24 mouse cellular contexts compared by ENCODE assay signal in the genomic region with DNA sequence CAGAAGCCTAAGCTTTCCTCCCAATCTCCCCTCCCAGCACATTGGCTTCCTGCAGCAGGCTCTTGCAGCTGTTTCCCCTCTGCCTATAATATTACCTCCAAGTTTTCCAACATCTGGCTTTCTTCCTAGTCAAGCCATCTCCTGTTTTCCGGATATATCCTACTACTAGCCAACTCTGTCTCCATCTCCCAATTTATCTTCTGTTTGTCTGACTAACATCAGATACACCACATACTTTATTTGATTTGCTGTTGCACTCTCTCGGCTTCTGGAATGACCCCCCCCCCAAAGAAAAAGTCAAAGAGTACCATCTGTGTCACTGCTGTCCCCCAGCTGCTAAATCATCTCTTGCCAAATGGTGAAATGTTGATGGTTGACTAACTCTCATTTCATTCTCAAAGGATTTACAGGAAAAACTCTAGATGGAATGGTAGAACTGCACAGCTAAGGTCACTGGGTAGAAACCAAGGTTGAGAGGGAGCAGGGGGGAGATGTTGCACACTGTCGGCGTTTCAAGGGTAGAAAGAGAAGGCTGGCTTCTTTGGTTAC. TPM values are rescaled to one million over a fixed set of nuclear protein-coding genes. Genes with fewer than 3 reads are reported as not detected.
DNase-seq lines count a peak whose midpoint lies in the region; ATAC-seq and TF ChIP-seq lines count a peak whose summit lies in the region.
"Had no signal": no experiment of that assay in that cellular context is flagged by ENCODE, and none has a peak within 500 bp of the region (broad histone marks: within the 10 kb centered on the region; RNA-seq: fewer than 3 reads in every experiment).

No protein-coding gene starts in this region.

- no peak for DNase-seq in kidney, postnatal 14 days
- peak; percentile 73 to 77 for DNase-seq in heart, adult 9 months (ENCODE audit: low spot score in 2 of 2)
- DNase-seq in lung, postnatal 0 days (ENCODE audit: low spot score): peak; percentile 89
- DNase-seq in ovary, adult 18-20 months (ENCODE audit: low spot score): no peak
- DNase-seq: adrenal gland, postnatal 25 days; cerebellum, adult 9-10 months; gastrocnemius, postnatal 36 days; kidney, adult 2 months; right cerebral cortex, postnatal 25 days; thymus, postnatal 36 days had no signal

- TF ChIP-seq EP300 in lung, postnatal 0 days (IDR thresholded peaks at IDR 0.05): no peak

- no peaks in the 10 kb centered on the region for H3K36me3 ChIP-seq in kidney, embryonic 15.5 days
- 0 out of 2 replicates have a peak, but pooled peaks cover 4% of the 10 kb centered on the region for H3K36me3 ChIP-seq in lung, postnatal 0 days (ENCODE audit: insufficient read depth, low read length)
- H3K36me3 ChIP-seq: embryonic facial prominence, embryonic 15.5 days; midbrain, embryonic 12.5 days; neural tube, embryonic 13.5 days had no signal

- H3K9me3 ChIP-seq in kidney, embryonic 15.5 days (replicated peaks): no peaks in the 10 kb centered on the region
- no peaks in the 10 kb centered on the region for H3K9me3 ChIP-seq in lung, postnatal 0 days (ENCODE audit: low read length)
- H3K9me3 ChIP-seq: embryonic facial prominence, embryonic 15.5 days; midbrain, embryonic 12.5 days; neural tube, embryonic 13.5 days had no signal

- 32% methylated on average over 4 of the region's 4 CpGs for WGBS in kidney, embryonic 15.5 days
- WGBS in lung, postnatal 0 days: 43% methylated on average over 4 of the region's 4 CpGs

- no peak overlapping the region for H3K4me3 ChIP-seq in kidney, embryonic 15.5 days (replicated peaks)
- H3K4me3 ChIP-seq in brown adipose tissue, adult 24 weeks (ENCODE audit: insufficient read depth, low read depth, low read length): no peak overlapping the region
- no peak overlapping the region for H3K4me3 ChIP-seq in lung, postnatal 0 days (ENCODE audit: low read depth, low read length)
- H3K4me3 ChIP-seq: embryonic facial prominence, embryonic 15.5 days; midbrain, embryonic 12.5 days; neural tube, embryonic 13.5 days had no signal

- peaks cover 13% of the 10 kb centered on the region; the same call in 1 of the 2 replicates for H3K4me1 ChIP-seq in kidney, embryonic 15.5 days
- H3K4me1 ChIP-seq in brown adipose tissue, adult 24 weeks (ENCODE audit: control insufficient read depth, insufficient read depth, insufficient read length, low read length): no peaks in the 10 kb centered on the region
- H3K4me1 ChIP-seq in lung, postnatal 0 days (ENCODE audit: insufficient read depth, low read depth, low read length): no peaks in the 10 kb centered on the region
- H3K4me1 ChIP-seq: embryonic facial prominence, embryonic 15.5 days; midbrain, embryonic 12.5 days; neural tube, embryonic 13.5 days had no signal

- ATAC-seq in kidney, embryonic 15.5 days (replicated peaks; ENCODE audit: low FRiP score): peak; percentile 29; the same call in 1 of the 2 replicates
- ATAC-seq in lung, postnatal 0 days: peak; percentile 91
- ATAC-seq in inflammation-experienced regulatory T-cells, adult 6 months: no peak
- ATAC-seq: activated CD4-positive, CD25-positive, alpha-beta regulatory T cell, adult 4 months; hindbrain, embryonic 16.5 days; Patski had no signal

- no peaks in the 10 kb centered on the region for H3K27me3 ChIP-seq in kidney, embryonic 15.5 days
- H3K27me3 ChIP-seq in lung, postnatal 0 days (replicated peaks; ENCODE audit: insufficient read depth, low read length): no peaks in the 10 kb centered on the region
- H3K27me3 ChIP-seq: embryonic facial prominence, embryonic 15.5 days; midbrain, embryonic 12.5 days; neural tube, embryonic 13.5 days had no signal

- H3K27ac ChIP-seq in kidney, embryonic 15.5 days: no peak overlapping the region
- H3K27ac ChIP-seq in brown adipose tissue, adult 24 weeks (replicated peaks; ENCODE audit: low read depth, low read length): 0 out of 2 replicates have a peak overlapping the region, but pooled peaks have one; percentile 42
- H3K27ac ChIP-seq in lung, postnatal 0 days (ENCODE audit: low read length): no peak overlapping the region
- H3K27ac ChIP-seq: embryonic facial prominence, embryonic 15.5 days; macrophage; midbrain, embryonic 12.5 days; neural tube, embryonic 13.5 days had no signal

- no peak for TF ChIP-seq CTCF in lung, postnatal 0 days (IDR thresholded peaks at IDR 0.05)

- H3K4me2 ChIP-seq in kidney, embryonic 15.5 days: no peak overlapping the region
- no peak overlapping the region for H3K4me2 ChIP-seq in lung, postnatal 0 days (replicated peaks; ENCODE audit: low read depth, low read length)
- H3K4me2 ChIP-seq: embryonic facial prominence, embryonic 15.5 days; liver, embryonic 11.5 days; midbrain, embryonic 12.5 days; neural tube, embryonic 13.5 days had no signal

- no peak overlapping the region for H3K9ac ChIP-seq in kidney, embryonic 15.5 days
- no peak overlapping the region for H3K9ac ChIP-seq in lung, postnatal 0 days (replicated peaks; ENCODE audit: low read depth)
- H3K9ac ChIP-seq: embryonic facial prominence, embryonic 15.5 days; midbrain, embryonic 12.5 days; neural tube, embryonic 13.5 days had no signal

RNA-seq across cellular contexts. Expression of a gene that starts 17.0 kb away (rescaled TPM):
- polyA plus RNA-seq in kidney, embryonic 15.5 days (2015; fragmentation: Nextera tagmentation; extraction: Ambion mirVana): 0.36 and 0.48 TPM in 2 replicates
- polyA plus RNA-seq in brown adipose tissue, adult 24 weeks (2012; ENCODE audit: insufficient read depth, insufficient read length, missing spikeins): 911 and 1,049 TPM in 2 replicates
- 408 and 424 TPM in 2 replicates for polyA plus RNA-seq in lung, postnatal 0 days (2015; fragmentation: Nextera tagmentation; extraction: Ambion mirVana)
- polyA plus RNA-seq in inflammation-experienced regulatory T-cells, adult 6 months (2017; shearing (Covaris generic)): not detected
- polyA plus RNA-seq: activated CD4-positive, CD25-positive, alpha-beta regulatory T cell, adult 4 months; macrophage; Patski had no signal

RNA-seq across cellular contexts. Expression of a gene that starts 48.8 kb away (rescaled TPM):
- 0.14 and 0.17 TPM in 2 replicates for polyA plus RNA-seq in kidney, embryonic 15.5 days (2015; fragmentation: Nextera tagmentation; extraction: Ambion mirVana)
- not detected in 2 replicates for polyA plus RNA-seq in brown adipose tissue, adult 24 weeks (2012; ENCODE audit: insufficient read depth, insufficient read length, missing spikeins)
- polyA plus RNA-seq in lung, postnatal 0 days (2015; fragmentation: Nextera tagmentation; extraction: Ambion mirVana): 2.7 and 3.8 TPM in 2 replicates
- not detected for polyA plus RNA-seq in inflammation-experienced regulatory T-cells, adult 6 months (2017; shearing (Covaris generic))
- polyA plus RNA-seq: activated CD4-positive, CD25-positive, alpha-beta regulatory T cell, adult 4 months; cortical plate, adult 2 months; forebrain, embryonic 11.5 days; hindbrain, embryonic 16.5 days; liver, embryonic 11.5 days; macrophage; midbrain, embryonic 12.5 days; neural tube, embryonic 13.5 days; Patski; testis, adult 2 months had no signal

RNA-seq across cellular contexts. Expression of a gene that starts 49.6 kb away (rescaled TPM):
- polyA plus RNA-seq in kidney, embryonic 15.5 days (2015; fragmentation: Nextera tagmentation; extraction: Ambion mirVana): 0.08 and 0.23 TPM in 2 replicates
- 0.75 TPM in 1 of 2 replicates, not detected in the other for polyA plus RNA-seq in brown adipose tissue, adult 24 weeks (2012; ENCODE audit: insufficient read depth, insufficient read length, missing spikeins)
- polyA plus RNA-seq in lung, postnatal 0 days (2015; fragmentation: Nextera tagmentation; extraction: Ambion mirVana): 0.08 and 0.24 TPM in 2 replicates
- not detected for polyA plus RNA-seq in inflammation-experienced regulatory T-cells, adult 6 months (2017; shearing (Covaris generic))
- polyA plus RNA-seq: activated CD4-positive, CD25-positive, alpha-beta regulatory T cell, adult 4 months; cortical plate, adult 2 months; embryonic facial prominence, embryonic 15.5 days; forebrain, embryonic 11.5 days; hindbrain, embryonic 16.5 days; liver, embryonic 11.5 days; macrophage; midbrain, embryonic 12.5 days; neural tube, embryonic 13.5 days; Patski; testis, adult 2 months had no signal

Comparison
In these comparisons a context has a peak if more than half of its experiments do, and no peak if none do; other contexts are left out.
1. DNase-seq: peak in heart, adult 9 months (2 of 2) and lung, postnatal 0 days (single experiment); none in kidney, postnatal 14 days (single experiment) and ovary, adult 18-20 months (single experiment).
2. RNA of a gene that starts 17.0 kb away (polyA plus RNA-seq): 911 to 1,049 TPM in brown adipose tissue, adult 24 weeks and 408 to 424 TPM in lung, postnatal 0 days; 0.36 to 0.48 TPM in kidney, embryonic 15.5 days and not detected in inflammation-experienced regulatory T-cells, adult 6 months; every median in the first group is over 100 times any median in the second.